Mouse (Mus musculus) thymus, adult 18-20 months (tissue): ENCODE measurements around the gene Kif2c.

Experiments
- DNase-seq, 2 experiments: peaks; one replicate each; pipeline ENCODE4 v3.0.0; 2022; ENCODE audit warnings: mixed read lengths in 2 of 2

Kif2c gene

DNA sequence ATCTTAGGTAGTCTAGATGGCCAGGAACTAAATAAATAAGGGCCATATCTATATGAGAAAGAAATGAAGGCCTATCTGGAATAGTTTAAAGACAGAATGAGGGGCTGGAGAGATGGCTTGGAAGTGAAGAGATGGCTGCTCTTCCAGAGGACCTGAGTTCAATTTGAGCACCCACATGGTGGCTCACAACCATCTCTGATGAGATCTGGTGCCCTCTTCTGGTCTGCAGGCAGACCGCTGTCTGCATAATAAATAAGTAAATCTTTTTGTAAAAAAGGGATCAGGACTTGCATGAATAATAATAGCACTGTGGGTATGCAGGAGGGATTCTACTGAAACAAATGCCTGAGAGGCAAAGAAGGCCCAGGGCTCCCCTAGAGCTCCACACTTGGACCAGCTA lies 69.2 kb downstream of the Kif2c start:
- DNase-seq, result no peak

DNA sequence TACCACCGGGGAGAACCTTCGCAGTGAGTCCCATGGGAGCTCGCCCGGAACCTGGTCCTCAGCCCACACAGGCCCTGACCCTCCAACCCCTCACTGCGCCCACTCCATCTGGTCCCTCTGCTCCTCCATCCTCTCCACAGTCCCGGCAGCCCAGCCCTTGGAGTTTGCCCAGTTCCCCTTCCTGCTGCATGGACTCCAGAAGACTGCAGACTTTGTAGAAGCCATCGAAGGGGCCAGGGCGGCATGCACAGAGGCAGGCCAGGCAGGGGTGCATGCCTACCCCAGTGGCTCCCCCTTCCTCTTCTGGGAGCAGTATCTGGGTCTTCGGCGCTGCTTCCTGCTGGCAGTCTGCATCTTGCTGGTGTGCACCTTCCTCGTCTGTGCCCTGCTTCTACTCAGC lies 71.5 kb downstream of the Kif2c start:
- DNase-seq, result no peak

DNA sequence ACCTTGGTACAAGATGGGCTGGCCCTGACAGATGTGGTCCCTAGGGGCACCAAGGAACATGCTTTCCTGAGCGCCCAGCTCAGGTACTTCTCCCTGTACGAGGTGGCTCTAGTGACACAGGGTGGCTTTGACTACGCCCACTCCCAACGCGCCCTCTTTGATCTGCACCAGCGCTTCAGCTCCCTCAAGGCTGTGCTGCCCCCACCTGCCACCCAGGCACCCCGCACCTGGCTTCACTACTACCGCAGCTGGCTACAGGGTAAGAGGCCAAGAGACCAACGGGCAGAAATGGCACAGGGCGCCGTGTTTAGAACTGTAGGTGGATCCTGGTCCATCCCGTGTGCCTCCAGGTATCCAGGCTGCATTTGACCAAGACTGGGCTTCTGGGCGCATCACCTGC lies 72.2 kb downstream of the Kif2c start:
- DNase-seq, result no peak
